Mouse (Mus musculus): ENCODE results near the gene Rpl11.
"Not testable (repeated sequence)": the region's sequence is repeated elsewhere in the genome, so short reads cannot be mapped to it uniquely, and the experiment has no call there.

Gene Rpl11

GRCm38 (mm10) chr4:136069954-136070353, 16.7 kb upstream of the Rpl11 start:
- peak; percentile 89 for DNase-seq

DNA sequence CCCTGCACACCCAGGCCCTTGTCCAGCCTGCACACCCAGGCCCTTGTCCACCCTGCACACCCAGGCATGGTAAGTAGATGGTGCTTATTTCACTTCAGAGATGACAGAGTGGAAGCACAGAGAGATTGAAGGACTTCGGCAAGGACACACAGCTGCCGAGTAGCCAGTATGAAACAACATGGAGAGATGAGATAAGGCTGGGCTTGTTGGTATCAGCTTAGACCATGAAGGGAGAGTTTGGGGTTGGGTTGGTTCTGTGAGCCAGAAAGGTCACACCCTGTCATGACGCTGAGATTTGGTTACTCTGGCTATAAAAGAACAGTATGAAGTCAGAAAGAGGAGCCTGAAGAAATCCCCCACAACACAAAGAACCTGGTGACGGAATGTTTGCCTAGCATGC, 16.1 kb upstream of the Rpl11 start:
- DNase-seq, result no peak

- DNase-seq, result no peak
These were observed 9.9 kb upstream of the Rpl11 start for GRCm38 (mm10) chr4:136063143-136063542.

DNA sequence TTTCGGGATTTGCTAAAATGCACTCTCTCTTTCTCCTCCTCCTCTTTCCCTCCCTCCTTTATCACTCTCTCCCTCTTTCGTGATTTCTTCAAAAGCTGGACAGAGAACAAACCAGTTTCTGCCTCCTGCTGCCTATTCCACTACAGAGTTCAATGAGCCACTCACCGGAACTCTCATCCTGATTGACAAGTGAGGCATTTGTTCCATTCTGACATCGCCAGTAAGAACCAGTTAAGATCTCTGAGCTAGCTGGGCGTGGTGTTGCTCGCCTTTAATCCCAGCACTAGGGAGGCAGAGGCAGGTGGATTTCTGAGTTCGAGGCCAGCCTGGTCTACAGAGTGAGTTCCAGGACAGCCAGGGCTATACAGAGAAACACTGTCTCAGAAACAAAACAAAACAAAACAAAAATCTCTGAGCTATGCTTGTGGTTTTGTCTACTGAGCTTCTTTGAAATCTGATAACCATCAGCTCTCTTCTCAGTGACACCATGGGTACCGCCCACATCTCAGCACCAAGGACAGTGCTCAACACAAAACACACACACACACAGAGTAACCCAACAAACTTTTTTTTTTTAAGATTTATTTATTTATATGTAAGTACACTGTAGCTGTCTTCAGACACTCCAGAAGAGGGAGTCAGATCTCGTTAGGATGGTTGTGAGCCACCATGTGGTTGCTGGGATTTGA, 6.7 kb upstream of the Rpl11 start:
- DNase-seq, result not testable (repeated sequence)

DNA sequence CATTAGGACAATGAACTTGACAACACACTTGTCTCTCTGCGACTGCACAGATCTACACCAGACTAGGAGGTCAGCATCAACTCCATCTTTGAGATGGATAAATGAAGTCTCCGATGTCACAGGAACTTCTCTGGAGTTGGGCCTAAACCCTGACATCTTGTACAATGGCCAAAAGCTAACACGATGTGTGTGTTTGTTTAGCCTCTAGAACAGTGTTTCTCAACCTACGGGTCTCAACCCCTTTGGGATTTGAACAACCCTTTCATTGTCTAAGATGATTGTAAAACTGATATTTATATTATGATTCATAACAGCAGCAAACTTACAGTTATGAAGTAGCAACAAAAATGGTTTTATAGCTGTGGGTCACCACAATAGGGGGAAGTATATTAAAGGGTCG, 4.7 kb upstream of the Rpl11 start:
- DNase-seq, result no peak

GRCm38 (mm10) chr4:136056030-136056429, 2.8 kb upstream of the Rpl11 start:
- no peak for DNase-seq

DNA sequence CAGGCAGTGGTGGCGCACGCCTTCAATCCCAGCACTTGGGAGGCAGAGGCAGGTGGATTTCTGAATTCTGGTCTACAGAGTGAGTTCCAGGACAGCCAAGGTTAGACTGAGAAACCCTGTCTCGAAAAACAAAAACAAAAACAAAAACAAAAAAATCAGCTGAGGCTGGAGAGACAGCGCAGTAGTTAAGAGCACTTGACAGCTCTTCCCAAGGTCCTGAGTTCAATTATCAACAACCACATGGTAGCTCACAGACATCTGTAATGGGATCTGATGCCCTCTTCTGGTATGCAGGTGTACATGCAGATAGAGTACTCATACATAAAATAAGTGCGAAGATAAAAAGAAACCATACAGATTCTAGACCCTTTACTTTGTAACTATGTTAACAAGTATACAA, 615 bp upstream of the Rpl11 start:
- no peak for DNase-seq

- DNase-seq, result no peak
These were observed 538 bp downstream of the Rpl11 start for GRCm38 (mm10) chr4:136052534-136053246.

GRCm38 (mm10) chr4:136052060-136052459, 1.2 kb downstream of the Rpl11 start:
- no peak for DNase-seq

- no peak for DNase-seq
These were observed 3.0 kb downstream of the Rpl11 start for GRCm38 (mm10) chr4:136050226-136050625.

DNA sequence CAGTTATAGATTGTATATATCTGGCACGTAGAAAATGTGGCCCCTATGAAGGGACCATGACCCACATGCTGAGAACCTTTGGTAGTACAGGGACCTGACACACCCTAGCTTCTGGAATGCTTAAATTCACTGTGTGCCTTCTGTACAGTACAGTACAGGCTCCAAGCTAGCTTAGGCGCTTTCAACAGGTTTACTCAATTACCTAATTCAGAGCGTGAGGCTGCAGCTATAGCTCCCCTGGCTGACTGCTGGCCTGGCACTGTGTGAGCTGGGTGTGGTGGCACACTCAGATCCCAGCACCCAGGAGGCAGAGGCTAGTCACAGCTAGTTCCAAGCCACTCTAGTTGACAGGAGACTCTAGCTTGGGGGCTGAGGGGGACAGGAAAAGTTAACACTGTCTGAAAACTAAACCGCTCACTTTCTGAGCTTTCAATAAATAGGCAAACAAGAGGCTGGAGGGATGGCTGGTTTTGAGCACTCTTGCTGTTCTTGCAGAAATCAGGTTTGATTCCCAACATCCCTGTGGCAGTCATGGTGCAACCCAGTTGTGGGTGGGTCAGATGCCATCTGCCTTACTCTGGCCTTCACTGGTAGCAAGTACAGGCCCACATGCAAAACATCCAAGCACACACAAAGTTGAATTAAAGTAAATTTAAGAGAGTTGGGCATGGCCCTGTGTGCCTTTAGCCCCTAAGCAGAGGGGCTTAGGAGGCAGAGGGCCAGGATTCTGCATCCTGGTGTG, 4.8 kb downstream of the Rpl11 start:
- no peak for DNase-seq

GRCm38 (mm10) chr4:136047626-136048025, 5.6 kb downstream of the Rpl11 start:
- no peak for DNase-seq

GRCm38 (mm10) chr4:136046888-136047287, 6.3 kb downstream of the Rpl11 start:
- DNase-seq, result no peak

- no peak for DNase-seq
These were observed 8.1 kb downstream of the Rpl11 start for GRCm38 (mm10) chr4:136045091-136045490.

- DNase-seq, result no peak
These were observed 9.3 kb downstream of the Rpl11 start for GRCm38 (mm10) chr4:136043784-136044400.

DNA sequence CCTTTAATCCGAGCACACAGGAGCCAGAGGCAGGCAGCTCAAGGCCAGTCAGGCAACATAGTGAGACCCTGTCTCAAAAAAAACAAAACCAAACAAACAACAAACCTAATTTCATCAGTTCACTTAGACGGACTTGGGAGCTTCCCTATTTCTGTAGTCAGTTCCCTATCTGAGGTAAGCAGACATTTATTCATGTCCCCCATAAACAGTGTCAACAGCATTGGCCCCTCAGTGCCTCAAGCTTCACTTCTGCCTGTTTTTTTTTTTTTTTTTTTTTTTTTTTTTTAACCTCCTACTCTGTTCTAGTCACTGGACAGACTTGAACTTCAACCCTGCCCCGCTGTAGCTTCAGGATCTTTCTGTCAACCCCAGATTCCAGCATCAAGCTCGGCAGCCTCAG, 18.1 kb downstream of the Rpl11 start:
- DNase-seq, result no peak

GRCm38 (mm10) chr4:136033231-136033630, 20.0 kb downstream of the Rpl11 start:
- no peak for DNase-seq

DNA sequence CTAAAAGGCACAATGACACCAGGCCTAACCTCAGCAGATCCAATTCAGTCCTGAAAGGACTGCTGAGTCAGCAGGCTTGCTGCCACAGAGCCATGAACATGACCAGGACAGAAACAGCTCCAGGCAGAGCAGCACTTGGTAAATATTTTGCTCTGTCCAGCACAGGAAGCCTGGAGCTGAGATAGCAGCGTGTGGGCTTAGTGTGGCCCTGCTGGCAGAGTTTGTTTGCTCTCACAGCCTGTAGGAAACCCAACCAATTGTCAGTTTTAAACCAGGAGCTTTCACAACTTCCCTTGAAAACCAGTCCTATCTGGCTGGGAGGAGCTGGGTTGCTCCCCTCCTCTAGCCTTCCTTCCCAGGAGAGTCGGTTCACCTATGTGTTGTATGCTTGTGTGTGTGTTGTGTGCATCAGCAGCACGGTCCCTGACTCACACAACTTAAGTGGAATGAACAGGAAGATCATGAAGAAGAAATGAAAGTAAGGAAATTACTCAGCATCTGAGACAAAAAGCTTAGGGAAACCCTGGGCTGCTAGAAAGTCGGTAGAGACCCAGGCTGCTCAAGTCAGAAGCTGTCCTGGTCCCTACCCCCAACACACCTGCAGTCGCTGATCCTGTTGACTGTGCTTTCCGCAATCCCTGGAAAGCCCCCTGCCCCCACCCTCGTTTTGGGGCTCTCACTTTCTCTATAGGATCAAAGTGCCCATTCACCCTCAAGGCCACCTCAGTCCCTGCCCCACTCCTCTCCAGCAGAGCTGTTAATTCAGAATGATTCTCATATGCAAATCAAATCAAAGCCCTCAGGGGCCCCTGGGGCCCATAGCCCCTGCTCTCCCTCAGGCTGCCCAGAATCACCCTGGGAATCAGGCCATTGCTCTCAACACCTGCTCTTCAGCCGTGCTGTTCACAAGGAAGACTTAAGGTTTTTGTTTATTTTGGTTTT, 22.0 kb downstream of the Rpl11 start:
- peak; percentile 56 for DNase-seq

GRCm38 (mm10) chr4:136028689-136029088, 24.5 kb downstream of the Rpl11 start:
- DNase-seq, result no peak

GRCm38 (mm10) chr4:136028132-136028564, 25.1 kb downstream of the Rpl11 start:
- no peak for DNase-seq

DNA sequence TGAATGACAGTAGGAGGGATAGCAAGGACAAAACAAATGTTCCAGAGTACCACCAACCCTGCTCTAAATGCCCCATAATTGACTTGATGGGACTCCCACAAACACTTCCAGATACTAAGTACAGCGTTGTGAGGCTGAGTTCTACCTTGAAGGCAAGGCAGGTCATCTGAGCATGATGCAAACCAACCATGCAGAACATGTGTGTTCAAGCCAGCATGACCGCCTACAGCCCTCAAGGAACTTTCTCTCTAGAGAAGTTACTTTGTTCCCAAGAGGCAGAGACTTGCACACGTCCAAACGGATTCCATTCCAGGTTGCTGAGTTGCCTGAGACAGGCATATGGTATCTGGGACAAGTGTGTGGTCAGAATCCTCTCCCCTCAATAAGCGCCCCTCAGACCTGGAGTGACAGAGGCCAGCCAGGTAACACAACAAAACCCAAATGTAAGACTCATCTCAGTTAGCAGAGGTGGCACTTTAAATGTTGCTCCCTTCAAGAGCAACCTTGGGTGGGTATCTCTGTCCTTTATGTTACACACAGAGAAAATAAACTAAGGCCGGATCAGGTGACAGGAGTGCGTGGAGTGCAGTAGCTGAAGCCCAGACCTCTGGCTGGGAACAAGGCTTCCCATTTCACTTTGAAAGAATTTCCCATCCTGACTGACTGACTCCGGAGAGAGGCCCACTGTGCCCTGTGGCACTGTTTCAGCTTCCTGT, 25.7 kb downstream of the Rpl11 start:
- no peak for DNase-seq

GRCm38 (mm10) chr4:136025350-136025749, 27.9 kb downstream of the Rpl11 start:
- no peak for DNase-seq

Measured in kidney, postnatal 14 days (tissue).